Mouse (Mus musculus) fibroblast of lung, adult 2 months (primary cell): Measurements from ENCODE around the gene Maats1.

Experiments
- DNase-seq: peaks from one replicate; pipeline ENCODE4 v3.0.0-alpha.2; 2011; ENCODE audit warnings: low read depth

Gene Maats1

DNA sequence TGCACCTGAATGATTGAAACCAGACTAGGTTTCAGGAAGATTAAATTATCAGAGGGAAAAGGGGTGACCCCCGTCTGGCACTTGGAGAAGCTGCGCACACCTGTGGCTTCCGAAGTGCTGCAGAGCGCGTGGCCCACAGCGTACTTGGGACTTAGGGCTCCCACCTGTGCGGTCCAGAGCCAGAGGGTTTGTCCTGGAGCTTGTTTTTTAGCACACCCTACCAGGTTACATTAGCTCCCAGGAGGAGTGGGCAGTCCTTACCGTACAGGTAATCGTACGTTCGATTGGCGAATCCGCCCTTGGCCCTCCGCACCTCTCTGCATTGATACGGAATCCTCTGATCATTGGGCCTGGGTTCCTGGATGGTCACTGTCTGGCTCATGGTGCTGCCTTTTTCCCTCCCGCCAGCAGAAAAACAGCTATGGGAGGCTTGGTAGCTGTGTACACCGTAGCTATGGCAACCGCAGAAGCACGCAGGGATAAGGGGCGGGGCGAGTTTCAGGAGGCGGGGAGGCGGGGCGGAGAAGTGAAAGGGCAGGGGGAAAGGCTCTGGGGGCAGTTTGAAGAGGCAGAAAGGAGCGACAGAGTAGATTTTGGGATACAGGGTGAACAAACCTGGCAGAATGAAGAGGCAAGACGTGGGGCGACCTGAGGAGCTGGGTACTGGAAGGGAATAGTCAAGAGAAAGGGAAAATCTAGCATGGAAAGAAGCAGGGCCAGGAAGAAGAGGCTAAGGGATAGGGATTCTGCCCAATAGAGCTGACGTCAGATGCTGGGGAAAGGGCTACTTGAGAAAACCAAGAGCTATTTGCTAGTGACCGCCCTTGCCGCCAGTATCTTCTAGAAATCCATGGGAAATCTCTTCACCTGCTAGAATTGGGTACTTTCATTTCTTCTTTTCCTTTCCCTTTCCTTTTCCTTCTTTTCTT lies at the start of gene Maats1:
TSS of gene Maats1 (minus strand) at position 748 of the 929 bp plus-strand sequence.
- peak; percentile 27 for DNase-seq

DNA sequence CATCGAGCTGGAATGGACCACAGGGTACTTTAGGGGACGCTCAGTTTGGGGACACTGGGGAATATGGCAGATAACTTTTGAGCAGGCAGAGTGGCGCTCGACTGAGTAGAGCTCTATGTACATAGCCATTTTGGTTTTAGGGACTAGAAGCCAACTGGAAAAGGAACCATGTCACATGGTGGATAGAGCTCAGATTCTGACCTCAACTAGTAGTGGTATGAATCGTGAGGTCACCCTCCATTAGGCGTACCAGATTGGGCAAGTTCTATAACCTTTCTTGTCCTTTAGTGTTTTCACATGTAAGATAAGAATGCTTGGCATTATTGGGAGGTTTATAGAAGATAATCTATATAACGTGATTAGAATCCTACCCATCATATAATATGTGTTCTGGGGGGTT lies 48.4 kb upstream of the Maats1 start:
- DNase-seq = no peak

DNA sequence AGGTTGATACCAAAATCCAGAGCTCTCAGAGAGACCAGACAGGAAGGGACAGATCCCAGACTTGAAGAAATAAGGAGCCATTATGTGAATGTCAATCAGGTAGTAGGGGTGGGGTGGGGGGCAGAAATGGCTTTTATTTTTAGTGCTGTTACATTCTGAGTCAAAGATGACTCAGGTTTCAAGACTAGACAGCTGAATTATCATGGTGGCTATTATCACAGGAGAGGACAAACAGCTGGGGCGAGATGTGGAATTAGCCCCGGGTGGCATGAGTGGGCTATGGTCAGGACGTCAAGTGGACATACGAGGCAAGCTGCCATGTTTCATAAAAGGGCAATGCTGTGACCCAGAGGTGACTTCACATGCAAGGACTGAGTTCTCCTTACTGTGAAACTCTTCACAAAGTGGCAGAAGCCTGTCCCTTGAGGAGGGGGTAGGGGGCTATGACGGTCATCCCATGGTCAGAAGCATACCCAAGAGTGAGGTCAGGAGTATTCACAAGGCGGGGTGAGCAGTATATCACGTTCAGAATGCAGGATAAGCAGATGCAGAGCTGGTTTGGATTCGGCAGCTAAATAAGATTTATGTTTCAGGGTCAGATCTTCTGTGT lies 47.4 kb upstream of the Maats1 start:
- no peak for DNase-seq

DNA sequence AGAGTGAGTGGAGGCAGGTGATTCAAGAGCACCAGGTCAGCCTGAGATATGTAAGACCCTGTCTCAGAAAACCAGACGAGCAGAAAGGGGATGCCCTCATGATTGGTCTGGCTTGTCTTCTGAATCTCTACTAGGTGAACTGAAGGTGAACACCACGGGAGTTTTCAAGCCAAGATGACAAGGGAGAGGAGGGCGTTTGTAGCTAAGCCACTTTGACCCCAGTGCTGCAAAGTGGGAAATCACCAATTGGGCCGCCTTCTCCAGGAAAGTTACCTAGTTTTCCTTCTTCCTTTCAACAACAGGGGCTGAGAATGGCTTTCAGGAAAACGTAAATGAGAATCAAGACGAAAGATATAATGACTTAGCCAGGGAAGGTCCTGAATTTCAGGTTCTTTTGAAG lies 46.8 kb upstream of the Maats1 start:
- no peak for DNase-seq

DNA sequence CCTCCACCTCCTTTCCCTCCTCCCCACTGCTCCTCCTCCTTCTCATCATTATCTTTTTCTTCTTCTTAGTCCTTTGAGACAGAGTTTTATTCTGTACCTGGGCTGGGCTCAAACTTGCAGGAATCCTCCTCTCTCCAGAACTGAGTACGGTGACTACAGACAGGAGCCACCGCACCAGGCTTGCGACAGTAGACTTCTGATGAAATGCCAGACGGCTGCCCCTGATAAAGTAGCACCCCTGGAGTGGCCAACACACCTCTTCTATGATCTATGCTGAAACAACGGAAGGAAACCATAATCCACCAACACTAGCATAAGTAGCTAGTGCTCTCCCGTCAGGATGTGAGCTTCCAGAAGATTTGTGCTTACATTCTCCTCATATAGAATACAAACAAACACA lies 45.4 kb upstream of the Maats1 start:
- DNase-seq = no peak

DNA sequence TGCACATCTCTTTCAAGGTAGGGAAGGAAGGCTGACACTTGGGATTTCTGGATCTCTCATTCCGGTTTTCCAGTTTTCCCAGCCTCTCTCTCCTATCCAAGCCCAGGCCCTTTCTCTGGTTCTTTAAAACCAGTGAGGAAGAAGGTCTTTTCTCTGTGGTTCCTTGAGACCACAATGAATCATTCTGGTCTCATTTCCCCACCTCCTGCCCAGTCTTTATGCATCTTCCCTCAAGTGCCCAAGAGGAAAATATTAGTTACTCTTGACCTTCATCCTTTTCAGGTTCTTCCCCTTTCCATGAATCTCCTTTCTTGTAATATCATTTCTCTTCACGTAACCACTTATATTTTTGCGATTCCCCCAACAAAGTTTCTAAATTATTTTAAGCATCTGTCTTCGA lies 43.8 kb upstream of the Maats1 start:
- DNase-seq = no peak

DNA sequence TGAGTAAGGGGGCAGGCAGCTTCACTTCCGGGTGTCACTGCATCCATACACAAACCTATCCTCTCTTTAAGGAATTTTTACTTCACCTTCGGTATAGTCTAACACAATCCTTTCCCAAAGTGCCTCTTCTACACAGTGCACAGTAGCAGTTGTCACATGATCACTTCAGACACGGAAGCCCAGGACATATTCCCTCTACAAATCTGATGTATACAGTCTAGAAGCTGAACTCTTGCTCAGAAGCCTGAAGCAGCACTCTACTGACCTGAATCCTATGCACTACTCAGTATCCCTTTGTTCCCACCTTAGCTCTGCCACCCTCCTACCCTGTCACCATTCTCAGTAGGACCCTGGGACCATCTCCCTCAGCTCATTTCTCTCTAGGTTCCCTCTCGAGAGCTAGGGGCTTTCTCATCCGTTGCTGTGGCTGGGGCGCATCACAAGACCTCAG lies 43.3 kb upstream of the Maats1 start:
- DNase-seq = no peak

DNA sequence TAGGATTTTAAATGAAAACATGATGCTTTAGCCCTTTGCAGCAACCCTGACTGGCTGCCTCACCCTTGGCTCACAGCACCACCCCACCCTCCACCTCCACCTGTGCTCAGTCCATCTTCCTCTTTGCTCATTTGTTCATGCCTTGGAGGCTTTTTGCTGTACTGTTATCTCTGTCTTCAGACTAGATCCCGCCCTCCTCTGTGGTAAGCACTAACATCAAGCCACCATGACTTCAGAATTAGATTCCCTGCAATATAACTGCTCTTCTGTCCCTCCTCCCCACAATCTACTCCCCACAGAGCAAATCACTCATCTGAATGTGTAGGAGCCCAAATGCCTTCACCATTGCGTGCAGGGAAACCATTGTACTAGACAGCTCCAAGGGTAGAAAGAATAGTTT lies 41.7 kb upstream of the Maats1 start:
- no peak for DNase-seq

DNA sequence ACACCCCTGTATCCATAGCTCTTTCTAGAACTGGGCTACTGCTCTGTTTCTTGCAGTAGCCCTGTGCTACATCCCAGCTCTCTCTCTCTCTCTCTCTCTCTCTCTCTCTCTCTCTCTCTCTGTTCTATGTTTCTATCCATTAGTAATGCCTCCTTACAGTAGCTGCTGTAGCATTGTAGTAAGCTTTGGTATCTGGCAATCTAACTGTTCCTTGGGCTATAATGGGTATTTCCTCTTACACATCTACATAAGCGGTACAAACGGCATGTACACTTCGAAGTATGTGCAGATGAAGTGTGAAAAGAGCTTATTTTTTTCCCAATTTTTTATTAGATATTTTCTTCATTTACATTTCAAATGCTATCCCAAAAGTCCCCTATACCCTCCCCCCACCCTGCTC lies 38.0 kb upstream of the Maats1 start:
- DNase-seq = no peak

DNA sequence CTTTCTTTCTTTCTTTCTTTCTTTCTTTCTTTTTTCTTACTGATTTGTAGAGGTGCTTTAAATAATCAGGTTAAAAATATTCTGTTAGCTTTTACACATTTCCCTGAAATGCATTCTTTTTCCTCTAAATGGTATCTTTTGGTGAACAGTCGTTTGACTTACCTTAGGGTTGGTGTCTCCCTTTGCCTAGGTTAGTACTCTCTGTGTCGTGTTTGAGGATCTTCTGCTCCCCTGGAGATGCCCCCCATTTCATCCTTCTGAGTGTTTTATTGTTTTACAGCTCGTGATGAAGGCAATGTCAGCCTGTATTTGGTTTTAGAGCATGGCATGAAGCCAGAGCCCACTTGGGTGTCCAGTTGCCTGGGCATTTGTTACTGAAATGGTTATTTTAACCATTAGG lies 37.5 kb upstream of the Maats1 start:
- no peak for DNase-seq

DNA sequence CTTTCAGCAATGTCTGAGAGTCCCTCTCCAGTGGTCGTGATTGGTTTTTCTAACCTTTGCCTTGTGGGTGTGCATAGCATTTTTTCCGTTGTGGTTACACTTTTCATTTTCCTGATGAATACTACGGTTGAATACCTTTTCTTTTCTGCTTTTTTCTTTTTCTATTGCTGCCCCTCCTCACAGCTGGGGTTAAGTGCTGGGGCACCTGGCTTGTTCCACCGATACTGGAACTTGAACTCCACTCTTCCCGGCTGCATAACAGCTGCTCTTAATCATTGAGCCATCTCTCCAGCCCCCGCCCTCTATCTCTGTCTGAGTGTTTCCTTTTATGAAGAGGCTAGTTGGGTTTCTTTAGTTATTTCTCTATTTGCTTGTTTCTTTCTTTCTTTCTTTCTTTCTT lies 37.1 kb upstream of the Maats1 start:
- no peak for DNase-seq

DNA sequence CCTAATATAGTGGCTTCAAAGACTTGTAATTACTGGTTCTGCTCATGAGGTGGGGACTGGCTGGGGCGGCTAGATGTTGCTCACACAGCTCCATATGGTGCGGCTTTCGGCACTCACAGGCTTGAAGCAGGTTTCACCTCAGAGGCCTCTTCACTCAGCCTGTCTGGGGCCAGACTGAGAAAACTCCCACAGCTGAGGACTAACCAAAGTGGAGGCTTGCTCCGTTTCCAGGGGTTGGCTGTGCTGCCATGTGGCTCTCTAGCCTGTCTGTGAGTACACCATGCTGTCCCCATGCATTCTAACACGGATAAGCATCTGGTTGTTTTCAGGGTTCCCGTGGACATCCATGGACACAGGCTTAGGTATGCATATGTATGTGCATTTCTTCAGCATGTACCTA lies 36.6 kb upstream of the Maats1 start:
- no peak for DNase-seq

DNA sequence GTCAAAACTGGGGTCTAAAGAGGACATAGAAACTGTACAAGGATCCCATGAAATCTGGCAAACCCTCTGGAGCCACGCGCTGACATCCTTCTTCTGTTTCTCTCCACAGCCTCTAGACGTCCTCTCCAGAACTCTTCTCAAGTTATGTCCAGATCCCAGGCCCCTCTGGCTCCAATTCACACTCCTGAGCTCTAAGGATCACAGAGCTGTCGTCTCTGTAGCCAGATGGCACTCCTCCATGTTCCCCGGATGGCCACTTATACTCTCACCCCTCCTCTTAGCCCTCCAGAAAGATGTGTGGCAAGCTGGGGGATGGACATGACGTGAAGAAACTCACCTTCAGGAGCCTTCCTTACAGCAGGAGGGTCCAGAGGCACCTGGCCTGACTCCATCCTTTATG lies 35.6 kb upstream of the Maats1 start:
- DNase-seq = no peak

DNA sequence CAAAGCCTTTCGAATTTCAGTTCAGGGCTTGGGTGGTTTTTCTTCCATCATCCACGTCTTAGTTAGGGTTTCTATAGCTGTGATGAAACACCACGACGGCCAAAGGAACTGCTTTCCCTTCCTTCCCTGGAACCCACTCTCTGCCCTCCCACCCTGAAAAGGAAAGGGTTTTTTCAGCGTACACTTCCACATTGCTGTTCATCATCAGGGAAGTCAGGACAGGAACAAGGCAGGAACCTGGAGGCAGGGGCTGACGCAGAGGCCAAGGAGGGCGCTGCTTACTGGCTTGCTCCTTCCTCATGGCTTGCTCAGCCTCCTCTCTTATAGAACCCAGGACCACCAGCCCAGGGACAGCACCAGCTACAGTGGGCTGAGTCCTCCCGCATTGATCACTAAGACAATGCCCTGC lies 34.9 kb upstream of the Maats1 start:
- peak; percentile 22 for DNase-seq

DNA sequence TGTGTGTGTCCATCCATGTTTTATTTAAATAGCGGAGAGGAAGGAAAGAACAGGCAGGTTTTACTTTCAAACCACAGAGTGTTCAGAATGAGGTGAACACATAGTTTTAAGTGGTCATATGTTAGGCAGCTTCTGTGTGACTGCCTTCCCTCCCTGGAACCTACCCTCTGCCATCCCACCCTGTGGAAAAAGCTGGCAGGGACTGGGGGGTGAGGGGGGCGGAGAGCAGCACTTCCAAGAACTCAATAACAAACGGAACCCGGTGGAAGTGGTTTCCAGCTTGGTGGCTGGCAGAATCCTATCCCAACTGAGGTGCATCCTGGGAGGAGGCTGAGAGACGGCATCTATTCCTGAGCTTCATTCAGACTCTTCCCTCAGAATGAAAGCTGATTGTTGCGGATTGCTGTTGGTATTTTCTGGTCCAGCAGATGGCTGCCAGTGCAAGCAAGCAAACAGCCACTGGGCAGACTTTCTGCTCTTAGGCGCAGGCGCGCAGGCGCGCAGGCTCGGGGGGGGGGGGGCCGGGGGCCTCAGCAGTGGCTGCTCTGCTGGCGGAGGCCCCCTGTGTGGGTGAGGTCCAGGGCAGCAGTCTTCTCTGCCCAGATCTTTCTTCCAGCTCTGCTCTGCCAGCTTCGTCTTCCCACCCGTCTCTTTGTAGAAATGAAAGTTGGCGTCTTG lies 34.4 kb upstream of the Maats1 start:
- peak; percentile 31 for DNase-seq

DNA sequence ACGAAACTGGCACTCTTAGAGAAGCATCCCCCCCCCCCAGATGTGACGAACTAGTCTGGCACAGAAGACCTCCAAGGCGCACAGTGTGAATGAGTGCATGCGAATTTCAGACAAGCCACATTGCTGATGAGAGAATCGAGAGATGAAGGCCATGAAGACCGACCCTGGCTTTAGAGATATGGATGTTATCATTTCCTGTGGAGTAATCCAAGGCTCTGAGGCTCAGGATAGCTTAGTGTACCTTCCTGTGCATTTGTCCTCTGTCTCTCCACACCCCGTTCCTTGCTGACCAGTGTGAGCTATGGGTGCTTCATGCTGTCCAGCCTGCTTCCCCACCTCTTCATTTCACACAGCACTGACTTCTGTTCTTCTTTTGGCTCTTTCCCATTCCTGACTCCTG lies 33.2 kb upstream of the Maats1 start:
- no peak for DNase-seq

DNA sequence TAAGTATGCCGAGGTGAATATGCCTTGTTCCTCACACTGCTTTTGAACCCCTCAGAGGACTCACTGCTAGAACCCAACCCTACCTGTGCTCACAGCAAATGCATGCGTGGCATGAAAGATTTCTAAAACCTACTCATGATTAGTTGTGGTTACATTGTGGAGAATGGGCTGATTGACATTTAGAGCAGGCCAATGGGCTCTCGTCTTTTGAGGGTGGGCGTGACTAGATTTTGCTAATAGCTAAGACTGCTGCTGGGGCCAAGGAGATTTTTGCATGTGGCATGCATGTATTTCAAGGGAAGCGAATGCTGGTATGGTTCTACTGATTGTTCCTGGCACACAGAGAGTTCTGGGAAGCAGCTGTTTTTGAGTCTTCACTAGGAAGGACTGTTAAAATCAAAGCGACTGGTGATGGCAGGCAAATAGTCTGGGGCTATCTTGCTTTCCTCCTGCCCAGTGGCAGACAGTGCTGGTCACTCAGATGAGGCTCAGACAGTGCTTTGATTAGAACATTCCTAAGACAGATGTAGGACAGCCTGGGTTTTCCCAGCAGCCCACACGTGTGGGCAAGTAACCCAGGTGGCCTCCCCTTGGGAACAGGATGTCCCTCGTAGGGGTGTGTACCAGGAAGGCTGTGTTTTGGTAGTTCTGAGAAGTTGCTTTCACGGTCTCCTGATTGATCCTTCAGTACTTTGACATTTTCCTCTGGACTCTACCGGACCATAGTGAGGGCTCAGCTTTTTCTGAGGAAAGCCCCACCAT lies 32.6 kb upstream of the Maats1 start:
- no peak for DNase-seq

DNA sequence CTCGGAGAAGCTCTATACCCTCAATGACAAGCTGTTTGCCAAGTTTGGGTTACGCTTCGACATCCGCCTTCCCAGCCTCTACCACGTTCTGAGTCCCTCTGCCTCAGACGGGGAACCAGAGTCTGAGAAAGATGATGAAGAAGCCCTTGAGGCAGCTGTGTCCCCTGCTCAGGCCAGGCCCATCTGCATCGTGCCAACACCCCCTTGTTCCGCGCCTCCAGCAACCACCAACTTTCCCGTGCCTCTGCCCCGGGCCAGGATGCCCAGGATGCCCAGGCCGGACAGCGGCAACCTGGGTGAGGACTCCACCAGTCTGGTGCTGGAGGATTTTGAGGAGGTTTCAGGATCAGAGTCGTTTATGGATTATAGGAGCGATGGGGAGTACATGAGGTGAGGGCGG lies 32.0 kb upstream of the Maats1 start:
- DNase-seq = no peak

DNA sequence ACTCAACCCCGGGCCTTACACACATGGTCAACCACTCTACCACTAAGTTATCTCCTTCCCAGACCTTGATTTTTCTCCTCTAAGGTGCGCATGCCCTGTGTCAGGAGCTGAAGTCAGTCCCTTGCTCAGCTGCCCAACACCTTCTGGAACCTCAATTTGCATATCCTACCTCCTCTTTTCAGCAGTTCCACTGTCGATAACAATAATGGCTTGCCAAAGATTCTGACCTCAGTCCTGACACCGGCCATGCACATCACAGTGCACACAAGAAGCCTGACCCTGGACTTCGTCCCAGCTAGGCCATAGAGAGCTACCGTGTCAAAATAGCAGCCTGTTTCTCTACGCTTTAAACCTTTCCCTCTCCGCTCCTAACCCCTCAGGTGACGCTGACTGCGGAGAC lies 31.5 kb upstream of the Maats1 start:
- no peak for DNase-seq

DNA sequence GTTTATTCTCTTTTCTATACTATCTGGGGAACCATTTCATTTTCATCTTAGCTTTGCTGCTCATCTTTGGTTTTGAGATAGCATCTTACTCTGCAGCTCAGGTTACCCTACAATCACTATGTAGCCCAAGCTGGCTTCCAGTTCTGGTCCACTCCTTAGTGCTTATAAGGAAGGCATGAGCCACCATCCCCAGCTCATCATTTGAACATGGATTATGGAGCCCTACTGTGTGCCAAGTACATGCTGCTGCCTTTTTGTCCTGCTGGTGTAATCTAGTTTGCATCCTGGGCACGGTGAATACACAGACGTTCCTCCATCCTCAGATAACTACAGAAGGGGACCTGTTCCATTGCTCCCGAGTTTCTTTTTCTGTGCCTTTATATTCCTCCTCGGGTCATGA lies 30.9 kb upstream of the Maats1 start:
- DNase-seq = no peak

DNA sequence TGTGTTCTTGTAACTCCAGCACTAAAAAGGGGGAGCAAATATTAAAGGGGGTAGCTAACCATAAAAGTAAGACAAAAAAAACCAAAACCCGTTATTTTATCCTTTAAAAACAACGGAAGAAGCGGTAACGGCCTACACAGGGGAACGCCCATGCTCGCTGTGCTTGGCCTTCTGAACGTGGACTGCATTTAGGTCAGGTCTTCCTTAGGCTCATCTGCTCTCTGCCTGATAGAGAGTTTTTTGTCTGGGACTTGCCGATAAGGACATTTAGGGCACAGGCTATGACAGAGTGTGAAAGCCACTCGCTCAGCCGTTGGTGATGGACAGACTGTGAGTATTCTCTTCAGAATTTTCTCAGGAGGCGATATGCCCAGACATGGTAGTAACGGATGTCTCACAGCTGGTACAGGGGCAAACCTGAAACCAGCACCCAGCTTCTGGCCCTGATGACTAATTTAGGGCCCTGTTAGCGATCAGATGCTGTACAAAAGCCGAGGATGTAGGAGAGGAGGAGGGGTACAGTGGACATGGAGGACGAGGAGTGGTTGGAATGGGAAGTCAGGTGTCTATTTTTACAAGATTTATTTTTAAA lies 29.9 kb upstream of the Maats1 start:
- no peak for DNase-seq
